Mouse (Mus musculus): ENCODE data around the gene Il1rl1. TPM values are rescaled to one million over a fixed set of nuclear protein-coding genes. Genes with fewer than 3 reads are reported as not detected.

Il1rl1 gene
- polyA plus RNA-seq (2017; shearing (Covaris generic)), result 25.8 TPM

GRCm38 (mm10) chr1:40428910-40429675, at the start of gene Il1rl1:
Gene Il1rl1, plus strand, starts transcription at chr1:40429570.

GRCm38 (mm10) chr1:40465477-40466430, 36.4 kb downstream of the Il1rl1 start, which contains the start of gene Il18r1:
Gene Il18r1, plus strand, starts transcription at chr1:40465552.

Other genes starting within 250 kb of the Il1rl1 start
- 0.46 TPM for gene Il1r1, start 204.5 kb upstream of the Il1rl1 start, polyA plus RNA-seq (2017; shearing (Covaris generic))
- gene Il1rl2, start 105.0 kb upstream of the Il1rl1 start, polyA plus RNA-seq (2017; shearing (Covaris generic)), result 1.5 TPM
- gene Il18r1, start 36.0 kb downstream of the Il1rl1 start, polyA plus RNA-seq (2017; shearing (Covaris generic)), result 52.8 TPM
- 15.6 TPM for gene Il18rap, start 85.8 kb downstream of the Il1rl1 start, polyA plus RNA-seq (2017; shearing (Covaris generic))
- not detected for gene Slc9a4, start 150.5 kb downstream of the Il1rl1 start, polyA plus RNA-seq (2017; shearing (Covaris generic))